Mouse (Mus musculus) leukemia stem cell, adult 10-12 weeks (primary cell): ENCODE measurements around the gene Vmn1r235. TPM values are rescaled to one million over a fixed set of nuclear protein-coding genes. Genes with fewer than 3 reads are reported as not detected.

Experiments used
- polyA plus RNA-seq: library from polyadenylated mRNA; stranded (reverse); fragments of >175 nt; gene quantifications from 2 replicates; pipeline ENCODE4 v1.2.3, GENCODE M21; 2012; ENCODE audit warnings: low replicate concordance

Gene Vmn1r235
- not detected in 2 replicates for polyA plus RNA-seq

DNA sequence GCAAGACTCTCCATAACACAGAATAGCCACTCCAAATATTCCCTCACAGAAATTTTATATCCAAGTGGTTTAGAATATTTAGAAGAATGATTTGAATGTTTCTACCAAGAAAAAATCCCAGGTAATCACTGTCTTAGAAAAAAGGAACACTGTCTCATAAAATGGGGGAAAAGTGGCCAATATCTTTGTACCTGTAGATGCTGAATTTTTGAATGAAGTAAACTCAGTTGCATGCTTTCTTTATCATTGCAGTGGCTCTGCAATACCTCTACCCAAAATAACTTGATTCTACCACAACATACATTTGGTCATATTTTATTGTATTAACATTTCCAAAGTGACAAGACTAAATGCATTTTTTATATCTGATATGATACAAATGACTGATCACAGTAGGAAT, at the start of gene Vmn1r235:
Vmn1r235 (plus strand) TSS at position 301 of the 400 bp plus-strand sequence.

DNA sequence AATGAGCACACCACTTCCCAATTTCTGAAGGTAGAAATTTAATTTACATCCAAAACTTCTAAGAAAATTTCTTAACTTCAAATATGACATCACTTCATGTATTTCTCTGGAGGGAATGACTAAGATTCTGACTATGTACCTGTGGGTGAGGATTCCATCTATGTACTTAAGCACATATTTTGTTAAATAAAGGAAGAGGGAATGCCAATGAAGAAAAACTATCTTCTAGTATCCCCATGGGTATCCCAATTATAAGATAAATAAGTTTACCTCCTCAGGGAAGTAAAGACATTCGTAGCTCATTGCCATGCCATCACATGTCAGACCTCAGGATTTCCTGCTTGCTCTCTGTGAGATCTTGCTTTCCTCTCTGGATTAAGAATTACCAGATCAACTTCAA, 30.4 kb upstream of the Vmn1r235 start, which contains the start of gene Vmn1r234:
Vmn1r234 (plus strand) TSS at position 301 of the 400 bp plus-strand sequence.

DNA sequence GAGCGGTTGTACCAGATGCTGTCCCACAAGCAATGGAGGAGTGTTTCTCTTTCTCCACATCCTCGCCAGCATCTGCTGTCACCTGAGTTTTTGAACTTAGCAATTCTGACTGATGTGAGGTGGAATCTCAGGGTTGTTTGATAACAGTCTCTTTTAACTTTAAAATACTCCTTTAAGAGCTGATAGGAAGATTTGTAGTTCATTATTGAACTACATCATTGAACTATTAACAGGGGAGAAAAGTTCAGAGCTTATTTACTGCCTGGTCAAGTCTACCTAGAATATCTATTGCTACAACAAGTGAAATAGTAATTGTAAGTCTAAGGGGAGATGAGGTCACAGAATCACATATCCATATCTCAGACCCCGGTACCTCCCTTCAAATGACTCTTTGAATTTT, 26.4 kb downstream of the Vmn1r235 start, which contains the start of gene Vmn1r236:
Vmn1r236 (plus strand) TSS at position 301 of the 400 bp plus-strand sequence.

DNA sequence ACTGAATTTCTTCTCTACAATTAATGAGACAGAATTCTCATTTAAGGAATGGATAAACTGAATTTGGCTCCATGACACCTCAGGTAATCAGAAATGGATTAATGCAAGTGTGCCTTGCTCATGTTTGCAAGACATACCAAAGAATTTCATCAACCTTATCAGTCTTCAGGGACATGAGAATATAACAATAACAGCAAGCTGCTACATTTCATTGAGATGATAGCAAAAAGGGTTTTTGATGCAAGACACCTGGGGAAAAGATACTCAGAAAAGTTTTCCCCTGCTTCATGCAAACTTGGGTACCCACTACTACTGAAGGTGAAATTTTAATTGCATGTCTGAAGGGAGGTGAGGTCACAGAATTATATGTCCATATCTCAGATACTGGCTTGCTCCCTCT, 55.4 kb downstream of the Vmn1r235 start, which contains the start of gene Vmn1r237:
Vmn1r237 (plus strand) TSS at position 301 of the 400 bp plus-strand sequence.

Other genes with a start within 250 kb of the Vmn1r235 start
- gene Zfp160, start 247.5 kb upstream of the Vmn1r235 start, polyA plus RNA-seq: 0.38 and 1.3 TPM in 2 replicates
- gene Vmn1r234, start 30.3 kb upstream of the Vmn1r235 start, polyA plus RNA-seq: not detected in 2 replicates
- not detected in 2 replicates for gene Vmn1r236, start 26.5 kb downstream of the Vmn1r235 start, polyA plus RNA-seq
- not detected in 2 replicates for gene Vmn1r237, start 55.5 kb downstream of the Vmn1r235 start, polyA plus RNA-seq
- 0.20 TPM in 1 of 2 replicates, not detected in the other for gene Zfp677, start 127.3 kb downstream of the Vmn1r235 start, polyA plus RNA-seq
- gene Zfp54, start 166.8 kb downstream of the Vmn1r235 start, polyA plus RNA-seq: 0.17 and 0.35 TPM in 2 replicates
- gene Zfp51, start 194.0 kb downstream of the Vmn1r235 start, polyA plus RNA-seq: 0.09 and 1.2 TPM in 2 replicates
- 0.66 and 1.7 TPM in 2 replicates for gene Zfp53, start 232.6 kb downstream of the Vmn1r235 start, polyA plus RNA-seq